Mouse (Mus musculus) left cerebral cortex, postnatal 14 days (tissue): ENCODE measurements around the gene Upk2. TPM values are rescaled to one million over a fixed set of nuclear protein-coding genes. Genes with fewer than 3 reads are reported as not detected.
A peak's percentile ranks its signal among the peaks of the same experiment; 100 is the strongest.
"Not testable (repeated sequence)": the region's sequence is repeated elsewhere in the genome, so short reads cannot be mapped to it uniquely, and the experiment has no call there.

Experiments used
- DNase-seq, 2 experiments: peaks; one replicate each; pipeline ENCODE4 v3.0.0; 2021 to 2022; ENCODE audit warnings: low spot score in 2 of 2, mixed read lengths in 1 of 2
- intact Hi-C: fragments of 180-260 bp; cut with DNase I; formaldehyde crosslinking; loops from one replicate; pipeline ENCODE4 v1.15.1; 2025
- total RNA-seq, 2 experiments: library from RNA; stranded (reverse); gene quantifications; 2 replicates each; pipeline ENCODE4 v1.2.3; 2021

Gene Upk2
- total RNA-seq, 2 experiments from 2014 or later: not detected

- DNase-seq: no peak
- intact Hi-C loops: no loop called here
These were observed 36.0 kb downstream of the Upk2 start, which contains the start of gene Ccdc84 for GRCm38 (mm10) chr9:44418519-44419385. Gene Ccdc84, minus strand, starts transcription at chr9:44418569.

- intact Hi-C loops: no loop called here
These were observed 36.8 kb downstream of the Upk2 start for GRCm38 (mm10) chr9:44417892-44418363.

DNA sequence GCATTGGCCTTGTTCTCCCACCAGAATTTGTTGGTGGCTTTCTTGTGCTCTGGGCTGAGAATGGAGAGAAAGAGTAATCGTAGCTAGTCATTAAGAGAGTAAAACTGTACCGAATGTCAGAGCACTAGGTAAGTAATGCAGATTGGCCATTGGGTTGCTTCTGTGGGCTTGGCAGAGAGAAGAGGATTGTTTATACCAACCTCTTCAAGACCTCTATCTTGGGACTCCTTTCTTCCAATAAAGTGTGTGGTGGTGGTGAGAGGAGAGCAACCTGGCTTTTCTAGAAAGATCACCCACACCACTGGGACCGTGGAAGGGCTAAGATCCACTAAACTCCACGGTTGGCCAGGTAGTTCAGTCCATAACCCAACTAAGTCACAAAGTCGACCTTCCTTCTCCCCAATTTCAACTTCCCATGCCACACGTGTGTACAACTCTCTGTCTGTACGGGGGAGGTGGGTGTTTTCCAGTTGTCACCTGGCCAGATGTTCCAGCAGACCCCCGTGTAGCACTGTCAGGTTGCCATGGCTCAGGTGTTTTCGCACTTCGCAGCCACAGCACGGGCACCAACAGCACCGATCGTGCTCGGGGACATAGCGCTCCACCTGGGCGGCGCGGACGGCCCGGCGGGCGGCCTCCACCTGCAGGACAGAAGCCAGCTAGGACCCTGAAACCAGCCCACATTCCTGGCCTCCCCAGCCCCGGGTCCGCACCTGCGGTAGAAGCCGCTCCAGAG lies 37.5 kb downstream of the Upk2 start:
- no peak for DNase-seq
- intact Hi-C loops: no loop called here

More at GRCm38 (mm10) chr9:44417892-44418363, 36.8 kb downstream of the Upk2 start:
- peak; percentile 95 to 96 for DNase-seq

- DNase-seq: no peak
- intact Hi-C loops: no loop called here
These were observed 42.0 kb downstream of the Upk2 start for GRCm38 (mm10) chr9:44412781-44413180.

DNA sequence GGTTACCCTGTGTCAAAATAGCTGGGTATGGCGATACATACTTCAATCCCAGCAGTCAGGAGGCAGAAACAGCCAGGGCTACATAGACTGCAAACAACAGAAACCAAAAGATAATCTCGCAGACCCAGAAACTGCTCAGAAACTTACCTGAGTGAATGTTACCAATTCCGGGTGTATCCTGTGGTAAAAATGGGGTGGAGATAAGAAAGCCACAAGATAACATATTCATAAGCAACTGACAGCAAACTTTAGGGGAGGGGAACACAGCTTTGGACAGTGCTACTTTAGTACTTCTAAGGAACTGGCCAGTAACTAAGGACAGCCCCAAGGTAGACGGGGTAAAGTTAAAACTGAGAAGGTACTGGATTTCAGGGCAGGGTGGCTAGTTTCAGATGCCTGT lies 42.5 kb downstream of the Upk2 start:
- DNase-seq: no peak
- intact Hi-C loops: no loop called here

DNA sequence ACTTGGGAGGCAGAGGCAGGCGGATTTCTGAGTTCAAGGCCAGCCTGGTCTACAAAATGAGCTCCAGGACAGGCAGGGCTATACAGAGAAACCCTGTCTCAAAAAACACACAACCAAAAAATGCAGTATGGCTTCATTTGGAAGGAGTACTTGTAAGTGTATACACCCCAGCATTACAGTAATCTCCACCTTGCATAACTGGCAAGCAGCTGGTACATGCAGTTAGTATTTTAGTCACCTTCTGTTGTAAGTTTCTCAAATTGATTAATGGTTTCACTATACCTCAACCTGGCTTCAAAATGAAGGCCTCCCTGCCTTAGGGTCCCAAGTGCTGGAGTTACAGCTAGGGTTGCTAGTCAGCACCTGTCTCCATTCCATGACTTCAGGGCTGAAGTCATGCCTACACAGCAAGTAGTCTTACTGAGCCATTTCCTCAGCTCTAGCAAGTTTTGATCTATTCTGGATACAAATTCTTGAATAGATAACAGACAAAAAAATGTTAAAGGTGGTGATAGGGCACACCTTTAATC lies 43.1 kb downstream of the Upk2 start:
- intact Hi-C loops: no loop called here
- DNase-seq: no peak

DNA sequence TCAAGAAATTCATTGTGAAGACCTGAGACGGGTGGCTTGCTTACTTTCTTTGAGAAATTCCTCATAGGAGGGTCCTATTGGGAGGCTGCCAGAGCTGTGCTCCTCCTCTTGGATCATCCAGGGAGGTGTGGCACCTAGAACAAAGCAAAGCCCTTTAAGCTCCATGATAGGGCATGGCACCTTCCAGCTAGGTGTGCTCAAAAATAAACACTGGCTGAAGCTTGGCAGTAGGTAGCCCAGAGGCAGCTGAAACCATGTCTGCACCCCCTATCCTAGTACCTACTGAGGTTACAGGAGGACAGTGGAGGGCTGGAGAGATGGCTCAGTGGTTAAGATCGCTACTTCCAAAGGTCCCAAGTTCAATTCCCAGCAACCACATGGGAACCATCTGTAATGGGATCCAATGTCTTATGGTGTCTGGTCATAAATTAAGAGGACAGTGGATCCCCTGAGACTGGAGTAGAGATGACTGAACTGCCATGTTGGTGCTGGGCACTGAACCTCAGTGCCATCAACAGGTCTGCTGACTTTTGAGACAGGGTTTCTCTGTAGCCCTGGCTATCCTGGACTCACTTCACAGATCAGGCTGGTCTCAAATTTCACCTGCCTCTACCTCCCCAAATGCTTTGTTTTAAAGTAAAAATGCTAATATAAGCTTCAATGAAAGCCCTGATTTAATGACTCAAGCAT lies 44.0 kb downstream of the Upk2 start:
- no peak for DNase-seq

GRCm38 (mm10) chr9:44408693-44409092 lies 46.1 kb downstream of the Upk2 start:
- DNase-seq, intact Hi-C loops: not testable (repeated sequence)

More for the DNA sequence above, 44.0 kb downstream of the Upk2 start:
- intact Hi-C loops: no loop called here

- intact Hi-C loops: no loop called here
These were observed 47.1 kb downstream of the Upk2 start for GRCm38 (mm10) chr9:44407752-44408097.

GRCm38 (mm10) chr9:44406906-44407751 lies 47.6 kb downstream of the Upk2 start, which contains the start of the genes Rps25 and Trappc4:
Gene Rps25, plus strand, starts transcription at chr9:44407139.
Gene Trappc4, minus strand, starts transcription at chr9:44407600.
- intact Hi-C loops: no loop called here
- DNase-seq: peak; percentile 90 to 94

More at GRCm38 (mm10) chr9:44407752-44408097, 47.1 kb downstream of the Upk2 start:
- DNase-seq: no peak

DNA sequence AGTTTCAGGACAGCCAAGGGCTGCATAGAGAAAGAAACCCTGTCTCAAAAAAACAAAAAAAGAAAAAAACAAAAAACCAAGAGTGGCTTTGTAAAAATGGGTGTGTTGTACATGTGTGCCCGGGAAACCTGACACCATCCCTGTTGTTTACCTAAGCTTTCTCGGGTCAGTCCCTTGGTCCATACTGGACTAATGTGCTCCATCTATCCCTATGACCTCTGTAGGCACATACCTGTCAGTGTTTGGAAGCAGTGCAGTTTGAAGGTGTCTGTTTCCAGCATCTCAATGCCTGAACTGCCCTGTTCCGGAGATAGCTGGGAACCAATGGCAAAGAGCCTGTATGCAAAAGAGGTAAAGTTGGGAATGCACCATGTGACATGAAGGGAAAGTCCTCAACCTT lies 49.8 kb downstream of the Upk2 start:
- DNase-seq: no peak
- intact Hi-C loops: no loop called here

Other genes starting within 250 kb of the Upk2 start
- gene Cbl, start 220.9 kb downstream of the Upk2 start, total RNA-seq: 10 to 100 TPM; 44.9 to 48.9 TPM
- 1 to 10 TPM; 1.2 to 1.4 TPM for gene Ccdc153, start 214.3 kb downstream of the Upk2 start, total RNA-seq
- under 1 TPM; 0.53 to 0.82 TPM for gene Pdzd3, start 203.5 kb downstream of the Upk2 start, total RNA-seq
- gene Nlrx1, start 186.4 kb downstream of the Upk2 start, total RNA-seq: 10 to 100 TPM; 11.4 to 11.6 TPM
- gene Abcg4, start 166.4 kb downstream of the Upk2 start, total RNA-seq: 10 to 100 TPM; 62.2 to 67.9 TPM
- 10 to 100 TPM; 22.6 to 27.7 TPM for gene Hinfp, start 149.3 kb downstream of the Upk2 start, total RNA-seq
- 100 to 1,000 TPM; 177 to 213 TPM for gene C2cd2l, start 134.7 kb downstream of the Upk2 start, total RNA-seq
- 10 to 100 TPM; 14.8 to 14.9 TPM for gene Dpagt1, start 129.0 kb downstream of the Upk2 start, total RNA-seq
- gene H2afx, start 120.3 kb downstream of the Upk2 start, total RNA-seq: 10 to 100 TPM; 59.8 to 66.2 TPM
- 10 to 100 TPM; 18.3 to 20.2 TPM for gene Hmbs, start 110.7 kb downstream of the Upk2 start, total RNA-seq
- gene Vps11, start 93.3 kb downstream of the Upk2 start, total RNA-seq: 10 to 100 TPM; 44.2 to 44.6 TPM
- 100 to 1,000 TPM; 100 to 101 TPM for gene Hyou1, start 75.5 kb downstream of the Upk2 start, total RNA-seq
- gene Slc37a4, start 58.1 kb downstream of the Upk2 start, total RNA-seq: 10 to 100 TPM; 35.8 to 45.1 TPM
- 100 to 1,000 TPM; 572 to 612 TPM for gene Rps25, start 47.8 kb downstream of the Upk2 start, total RNA-seq
- 10 to 100 TPM; 68.5 to 74.8 TPM for gene Trappc4, start 47.4 kb downstream of the Upk2 start, total RNA-seq
- 10 to 100 TPM; 16.2 to 21.2 TPM for gene Ccdc84, start 36.4 kb downstream of the Upk2 start, total RNA-seq
- not detected for gene Foxr1, start 13.8 kb downstream of the Upk2 start, total RNA-seq
- 10 to 100 TPM; 76.2 to 84.8 TPM for gene Bcl9l, start 27.8 kb upstream of the Upk2 start, total RNA-seq
- gene Cxcr5, start 106.9 kb upstream of the Upk2 start, total RNA-seq: not detected
- 100 to 1,000 TPM; 110 to 112 TPM for gene Ddx6, start 149.9 kb upstream of the Upk2 start, total RNA-seq
- gene Treh, start 218.3 kb upstream of the Upk2 start, total RNA-seq: not detected